Mouse (Mus musculus) cerebellum, postnatal 36 days (tissue): Measurements from ENCODE around the gene Gm8082.
"Not testable (repeated sequence)": the region's sequence is repeated elsewhere in the genome, so short reads cannot be mapped to it uniquely, and the experiment has no call there.

Experiments
- DNase-seq, 2 experiments: peaks; one replicate each; pipeline ENCODE4 v3.0.0; 2021 to 2022; ENCODE audit warnings: mixed read lengths in 2 of 2

The Gm8082 gene

DNA sequence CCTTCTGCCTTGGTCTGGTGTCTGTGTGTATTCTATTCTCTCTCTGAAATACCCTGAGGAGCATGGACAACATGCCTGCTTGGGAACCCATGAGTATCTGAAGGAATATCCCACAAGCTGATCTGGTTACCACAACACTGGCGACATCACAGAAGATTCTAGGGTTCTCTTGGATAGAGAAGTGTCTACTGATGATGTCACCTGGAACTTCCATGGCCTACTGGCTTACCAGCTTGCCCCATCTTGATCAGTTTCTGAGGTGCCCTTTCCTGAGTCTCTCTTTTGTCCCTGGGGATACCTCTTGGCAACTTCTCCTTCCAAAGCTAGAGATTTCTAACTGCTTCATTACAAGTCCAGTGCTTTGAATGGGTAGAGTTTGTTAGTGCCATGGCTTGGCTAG, at the start of gene Gm8082:
Gm8082 (minus strand) TSS at position 101 of the 400 bp plus-strand sequence.
- DNase-seq, result not testable (repeated sequence)

DNA sequence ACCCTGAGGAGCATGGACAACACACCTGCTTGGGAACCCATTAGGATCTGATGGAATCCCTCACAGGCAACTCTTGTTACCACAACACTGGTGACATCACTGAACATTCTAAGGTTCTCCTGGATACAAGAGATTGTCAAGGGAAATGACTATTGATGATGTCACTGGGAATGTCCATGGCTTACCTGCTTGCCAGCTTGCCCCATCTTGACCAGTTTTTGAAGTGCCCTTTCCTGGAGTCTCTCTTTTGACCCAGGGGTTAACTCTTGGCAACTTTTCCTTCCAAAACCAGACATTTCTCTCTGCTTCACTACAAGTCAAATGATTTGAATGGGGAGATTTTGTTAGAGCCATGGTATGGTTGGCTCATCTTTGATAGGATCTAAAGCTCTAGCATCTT, 22.1 kb upstream of the Gm8082 start, which contains the start of gene Gm10376:
Gm10376 (minus strand) TSS at position 101 of the 400 bp plus-strand sequence.
- DNase-seq, result not testable (repeated sequence)
